Mouse (Mus musculus) lung, postnatal 0 days (tissue): ENCODE measurements at regions not wholly inside any gene's neighbourhood (a gene's known extent, or its start where the extent isn't known, plus 50 kb on each side); places are given as distances from the start of the nearest gene placed in this dataset.
"Not testable (repeated sequence)": the region's sequence is repeated elsewhere in the genome, so short reads cannot be mapped to it uniquely, and the experiment has no call there.

Experiments
- ATAC-seq: fragments of 200-750 bp; cut with Nextera tagmentation; 2 replicates; pipeline ENCODE4 v1.8.0; 2017; ENCODE audit warnings: moderate library complexity
- DNase-seq: peaks from one replicate; pipeline ENCODE4 v3.0.0-alpha.2; 2016; ENCODE audit warnings: low spot score
- H3K27ac ChIP-seq: fragments of 300-500 bp; sonication (generic); 2 replicates; pipeline ENCODE4 v1.5.1; 2014; ENCODE audit warnings: antibody characterized with exemption, mild to moderate bottlenecking, low read length, mixed read lengths
- H3K27me3 ChIP-seq: fragments of 300-500 bp; sonication (generic); replicated peaks from 2 replicates; pipeline ENCODE4 v1.6.1; 2014; ENCODE audit warnings: low read length, mixed read lengths; ENCODE audit not compliant: insufficient read depth
- H3K36me3 ChIP-seq: fragments of 300-500 bp; sonication (generic); 2 replicates; pipeline ENCODE4 v1.6.1; 2014; ENCODE audit warnings: low read length, mixed read lengths; ENCODE audit not compliant: insufficient read depth
- H3K4me1 ChIP-seq: fragments of 300-500 bp; sonication (generic); 2 replicates; pipeline ENCODE4 v1.6.1; 2014; ENCODE audit warnings: antibody characterized with exemption, low read depth, low read length, mixed read lengths; ENCODE audit not compliant: insufficient read depth
- H3K4me2 ChIP-seq: fragments of 300-500 bp; sonication (generic); replicated peaks from 2 replicates; pipeline ENCODE4 v1.6.1; 2014; ENCODE audit warnings: low read depth, mild to moderate bottlenecking, low read length, moderate library complexity, mixed read lengths
- H3K4me3 ChIP-seq: fragments of 300-500 bp; sonication (generic); 2 replicates; pipeline ENCODE4 v1.5.1; 2014; ENCODE audit warnings: low read depth, low read length
- H3K9ac ChIP-seq: fragments of 300-500 bp; sonication (generic); replicated peaks from 2 replicates; pipeline ENCODE4 v1.6.1; 2014; ENCODE audit warnings: low read depth, mild to moderate bottlenecking
- H3K9me3 ChIP-seq: fragments of 300-500 bp; sonication (generic); 2 replicates; pipeline ENCODE4 v1.6.1; 2016; ENCODE audit warnings: low read length, mixed read lengths
- CTCF ChIP-seq: IDR thresholded peaks from 2 replicates; pipeline ENCODE4 v1.5.1; 2016; ENCODE audit warnings: antibody characterized with exemption, mild to moderate bottlenecking
- EP300 ChIP-seq: IDR thresholded peaks from 2 replicates; pipeline ENCODE4 v1.6.1; 2016; ENCODE audit warnings: antibody characterized with exemption, mild to moderate bottlenecking, control low read depth
- WGBS: fragments of 180-500 bp; shearing (Covaris S2); extraction: QIAGEN DNeasy Blood & Tissue Kit; methylation state at CpG from one replicate; pipeline ENCODE4 v1.1.7; 2014; 5-methylcytosine and 5-hydroxymethylcytosine counted together

DNA sequence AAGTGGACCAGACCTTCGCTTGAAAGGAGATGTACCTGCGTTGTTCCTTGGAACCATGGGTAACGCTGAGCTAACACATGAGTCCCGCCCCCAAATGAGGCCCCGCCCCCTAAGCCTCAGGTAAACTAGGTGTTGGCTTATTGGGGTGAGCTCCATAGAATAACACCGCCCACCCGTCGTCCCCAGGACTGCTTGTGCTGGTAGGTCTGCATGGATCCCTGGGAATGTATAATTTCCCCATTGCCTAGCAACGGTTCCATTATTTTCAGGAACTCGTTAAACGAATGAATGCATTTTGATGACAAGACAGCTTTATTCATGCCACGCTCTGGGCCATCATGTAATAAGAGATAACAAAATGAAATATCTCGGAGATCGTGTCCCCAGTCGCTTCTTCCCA is 161.0 kb upstream of the Trpc7 start:
- Histone ChIP-seq H3K4me1 (no peaks in the 10 kb centered on the region), H3K4me2 (no peak overlapping the region), H3K27ac (no peak overlapping the region), H3K36me3 (no peaks in the 10 kb centered on the region), H3K9ac (no peak overlapping the region), H3K4me3 (no peak overlapping the region), H3K27me3 (no peaks in the 10 kb centered on the region), H3K9me3 (no peaks in the 10 kb centered on the region)
- 81% methylated on average over 15 of the region's 15 CpGs for WGBS
- TF ChIP-seq CTCF (no peak), EP300 (no peak)
- DNase-seq (no peak), ATAC-seq (no peak)

DNA sequence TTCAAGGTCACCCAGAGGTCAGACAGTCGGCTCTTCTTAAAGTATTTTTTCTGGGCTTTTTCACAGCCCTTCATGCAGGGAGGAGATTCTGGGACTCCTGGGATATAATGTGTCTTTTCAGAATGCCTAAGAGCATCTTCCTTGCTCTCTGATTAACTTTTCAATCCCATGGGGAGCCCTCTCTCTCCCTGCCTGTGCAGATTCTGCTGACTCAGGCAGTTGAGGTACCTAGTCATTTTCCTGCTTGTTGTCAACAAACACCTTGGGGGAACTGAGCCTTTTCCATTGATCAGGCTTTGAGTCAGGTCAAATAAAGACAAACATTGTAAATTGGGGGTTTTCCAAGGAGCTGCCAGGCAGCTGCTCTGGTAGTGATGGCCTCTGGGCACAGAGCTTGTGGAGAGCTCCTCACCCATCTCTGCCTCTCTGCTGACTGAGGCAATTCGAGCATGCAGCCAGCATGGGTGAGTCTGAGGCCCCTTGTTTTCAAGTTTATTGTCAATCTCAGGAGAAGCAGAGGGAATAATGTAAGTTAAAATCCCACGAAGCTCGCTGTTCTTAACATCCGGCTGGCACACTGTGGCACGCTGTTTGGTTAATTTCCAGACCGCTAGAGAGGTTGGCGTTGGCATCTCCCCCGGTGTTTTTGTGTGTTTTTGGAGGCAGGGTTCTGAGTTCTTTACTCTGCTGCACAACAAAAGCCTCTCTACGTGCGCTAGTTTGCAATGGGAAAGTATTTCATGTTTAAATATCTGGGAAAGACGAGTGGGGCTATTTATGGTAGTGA is 159.8 kb upstream of the Trpc7 start:
- 66% methylated on average over 12 of the region's 12 CpGs for WGBS
- ATAC-seq (no peak), DNase-seq (no peak)
- H3K9ac ChIP-seq, result no peak overlapping the region
- no peak overlapping the region for H3K4me3 ChIP-seq
- no peaks in the 10 kb centered on the region for H3K9me3 ChIP-seq
- TF ChIP-seq CTCF, result no peak
- no peak for TF ChIP-seq EP300
- no peaks in the 10 kb centered on the region for H3K4me1 ChIP-seq
- no peak overlapping the region for H3K4me2 ChIP-seq
- no peaks in the 10 kb centered on the region for H3K27me3 ChIP-seq
- no peaks in the 10 kb centered on the region for H3K36me3 ChIP-seq
- no peak overlapping the region for H3K27ac ChIP-seq

DNA sequence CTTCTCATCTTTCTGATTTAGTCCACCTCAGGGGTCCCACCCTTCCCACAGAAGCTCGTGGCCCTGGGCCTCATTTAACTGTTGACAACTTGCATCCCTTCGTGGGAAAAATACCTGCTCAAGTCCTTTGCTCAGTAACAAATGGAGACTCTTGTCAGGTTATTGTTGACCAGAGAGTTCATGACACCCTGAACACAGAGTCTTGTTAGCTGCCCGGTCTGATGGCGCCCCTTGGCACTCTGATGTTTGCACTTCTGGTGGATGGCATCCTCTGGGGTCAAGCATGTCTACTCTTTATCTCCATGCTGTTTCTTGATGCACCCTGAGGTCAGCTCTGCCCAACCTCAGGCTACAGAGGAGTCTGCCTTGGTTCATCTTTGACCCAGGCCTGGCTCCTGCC is 157.6 kb upstream of the Trpc7 start:
- Histone ChIP-seq H3K4me2 (no peak overlapping the region), H3K9ac (no peak overlapping the region), H3K9me3 (no peaks in the 10 kb centered on the region), H3K36me3 (no peaks in the 10 kb centered on the region), H3K4me1 (no peaks in the 10 kb centered on the region), H3K27ac (no peak overlapping the region), H3K27me3 (no peaks in the 10 kb centered on the region), H3K4me3 (no peak overlapping the region)
- DNase-seq (no peak), ATAC-seq (no peak)
- TF ChIP-seq CTCF (no peak), EP300 (no peak)
- WGBS, result 55% methylated on average over 4 of the region's 4 CpGs

DNA sequence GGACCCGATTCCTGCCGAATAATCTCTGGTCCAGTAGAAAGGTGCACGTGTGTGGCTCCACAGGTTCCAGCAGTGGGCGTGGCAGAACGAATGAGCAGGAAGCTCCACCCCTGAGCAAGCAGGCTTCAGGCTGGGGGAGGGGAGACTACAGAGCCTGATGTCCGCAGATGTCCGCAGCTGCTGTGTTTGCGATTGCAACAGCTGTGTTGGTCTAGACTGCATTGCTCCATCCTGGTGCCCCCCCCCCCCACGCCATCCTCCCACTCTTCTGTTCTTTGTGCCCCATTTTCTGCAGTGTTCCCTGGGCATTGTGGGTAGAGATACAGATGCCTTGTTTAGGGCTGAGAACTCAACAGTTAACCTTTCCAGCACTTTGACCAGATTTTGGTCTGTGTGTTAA is 150.3 kb upstream of the Trpc7 start:
- peak; percentile 66 for DNase-seq
- not testable (repeated sequence) for H3K9me3 ChIP-seq, H3K36me3 ChIP-seq, H3K4me1 ChIP-seq, H3K4me3 ChIP-seq, H3K27me3 ChIP-seq, H3K4me2 ChIP-seq, H3K9ac ChIP-seq, H3K27ac ChIP-seq
- ATAC-seq, result peak; percentile 86
- 10% methylated on average over 4 of the region's 9 CpGs for WGBS

DNA sequence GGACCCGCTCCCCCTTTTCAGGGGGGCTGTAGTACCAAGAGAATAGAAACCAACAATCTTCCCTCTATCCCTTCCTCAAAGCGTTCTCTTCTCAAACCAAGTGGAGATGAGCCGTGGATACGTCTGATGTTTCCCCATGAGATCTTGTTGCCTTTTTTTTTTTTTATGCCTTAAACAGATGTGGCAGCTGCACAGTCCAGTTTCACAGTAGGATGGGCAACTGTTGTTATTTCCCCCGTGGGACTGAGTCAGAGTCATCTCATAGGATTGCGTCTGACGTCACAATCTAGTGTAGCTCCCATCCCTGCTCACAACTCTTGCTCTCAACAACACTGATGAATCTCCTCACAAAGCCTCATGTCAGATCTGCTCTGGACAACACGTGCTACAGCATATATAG is 148.7 kb upstream of the Trpc7 start:
- 90% methylated on average over 8 of the region's 8 CpGs for WGBS
- TF ChIP-seq EP300 (no peak), CTCF (no peak)

DNA sequence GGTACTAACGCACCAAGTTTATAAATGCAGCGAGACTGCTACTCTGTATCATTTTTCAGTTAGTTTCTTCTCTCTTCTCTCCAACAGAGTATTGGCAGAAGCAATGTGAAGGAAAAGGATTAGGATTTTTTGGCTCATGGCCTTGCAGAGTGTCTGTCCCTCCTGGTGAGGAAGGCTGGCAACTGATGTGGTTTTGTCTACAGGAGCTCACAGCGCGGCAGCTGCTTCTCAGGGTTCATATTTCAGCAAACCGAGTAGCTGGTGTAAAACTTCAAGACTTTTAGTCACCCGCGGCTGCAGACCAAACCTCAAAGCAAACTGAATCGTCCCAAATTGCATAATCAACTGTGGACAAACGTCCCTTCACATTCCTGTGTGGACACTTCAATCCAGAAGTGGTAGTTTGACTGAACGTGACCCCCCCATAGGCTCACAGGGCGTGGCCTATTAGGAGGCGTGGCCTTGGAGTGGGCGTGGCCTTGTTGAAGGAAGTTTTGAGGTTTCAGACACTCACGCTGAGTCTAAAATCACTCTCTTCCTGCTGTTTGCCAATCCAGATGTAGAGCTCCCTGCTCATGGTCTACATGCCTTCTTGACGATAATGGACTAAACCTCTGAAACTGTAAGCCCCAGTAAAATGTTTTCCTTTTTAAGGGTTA is 147.7 kb upstream of the Trpc7 start:
- H3K4me3 ChIP-seq, result no peak overlapping the region
- H3K9ac ChIP-seq, result no peak overlapping the region
- H3K4me1 ChIP-seq, result no peaks in the 10 kb centered on the region
- H3K27me3 ChIP-seq, result no peaks in the 10 kb centered on the region
- ATAC-seq, result no peak
- no peak overlapping the region for H3K27ac ChIP-seq
- no peak overlapping the region for H3K4me2 ChIP-seq
- H3K36me3 ChIP-seq, result no peaks in the 10 kb centered on the region
- no peaks in the 10 kb centered on the region for H3K9me3 ChIP-seq
- peak; percentile 40 for DNase-seq
- TF ChIP-seq EP300 (no peak), CTCF (no peak)
- WGBS, result 55% methylated on average over 15 of the region's 15 CpGs

More for the DNA sequence above, 148.7 kb upstream of the Trpc7 start:
- Histone ChIP-seq H3K4me1 (no peaks in the 10 kb centered on the region), H3K4me3 (no peak overlapping the region), H3K9ac (no peak overlapping the region), H3K9me3 (no peaks in the 10 kb centered on the region), H3K36me3 (no peaks in the 10 kb centered on the region), H3K27ac (no peak overlapping the region), H3K27me3 (no peaks in the 10 kb centered on the region), H3K4me2 (no peak overlapping the region)
- DNase-seq (no peak), ATAC-seq (no peak)
